ENCODE assay signal across 7 mouse cellular contexts in genomic region chr2:107289990-107290696, GRCm38 (mm10). TPM values are rescaled to one million over a fixed set of nuclear protein-coding genes. Genes with fewer than 3 reads are reported as not detected.
DNase-seq lines count a peak whose midpoint lies in the region; ATAC-seq and TF ChIP-seq lines count a peak whose summit lies in the region.

TSS of gene Kcna4 (plus strand) at chr2:107290639.

- CTCF ChIA-PET in Patski (lab: Charles Lee): no interaction called here

- H3K27me3 ChIP-seq in Patski: no peaks in the 10 kb centered on the region
- peaks cover 26% of the 10 kb centered on the region; the same call in 1 of the 2 replicates for H3K27me3 ChIP-seq in forebrain, embryonic 12.5 days
- no peaks in the 10 kb centered on the region for H3K27me3 ChIP-seq in stomach, postnatal 0 days (ENCODE audit: control insufficient read depth, insufficient read depth, low read length)

- H3K4me1 ChIP-seq in forebrain, embryonic 12.5 days: 0 out of 2 replicates have a peak, but pooled peaks cover 12% of the 10 kb centered on the region
- H3K4me1 ChIP-seq in stomach, postnatal 0 days (replicated peaks; ENCODE audit: control insufficient read depth, insufficient read depth): no peaks in the 10 kb centered on the region

- no peaks in the 10 kb centered on the region for H3K9me3 ChIP-seq in forebrain, embryonic 12.5 days
- H3K9me3 ChIP-seq in stomach, postnatal 0 days (ENCODE audit: control insufficient read depth, low read length): no peaks in the 10 kb centered on the region

- POLR2A ChIA-PET in Patski (lab: Charles Lee): no interaction called here

- intact Hi-C loops in heart, postnatal 25 days (cut with DNase I): loop anchor here (5.0 kb wide), 1 partner anchor 58 kb away; no protein-coding TSS in a partner anchor

- no peaks in the 10 kb centered on the region for H3K36me3 ChIP-seq in forebrain, embryonic 12.5 days (replicated peaks)
- no peaks in the 10 kb centered on the region for H3K36me3 ChIP-seq in stomach, postnatal 0 days (ENCODE audit: control insufficient read depth, insufficient read depth, low read length)

- in situ Hi-C loops in Patski (cut with MboI; ENCODE audit: low pct_unique_long_range_greater_than_20kb): no loop called here

- H3K4me3 ChIP-seq in forebrain, embryonic 12.5 days (replicated peaks): peak within 1 kb of the TSS; percentile 47
- H3K4me3 ChIP-seq in stomach, postnatal 0 days (ENCODE audit: low read depth, low read length): peak within 1 kb of the TSS; percentile 36

- peak; percentile 59 for ATAC-seq in Patski
- ATAC-seq in forebrain, embryonic 12.5 days (ENCODE audit: low FRiP score): peak; percentile 97
- ATAC-seq in stomach, postnatal 0 days (ENCODE audit: low FRiP score, low TSS enrichment): peak; percentile 85

- 4% methylated on average over 24 of the region's 24 CpGs for WGBS in forebrain, embryonic 12.5 days
- WGBS in stomach, postnatal 0 days: 5% methylated on average over 24 of the region's 24 CpGs

- peak within 1 kb of the TSS; percentile 89 for H3K4me2 ChIP-seq in forebrain, embryonic 12.5 days
- peak within 1 kb of the TSS; percentile 57 for H3K4me2 ChIP-seq in stomach, postnatal 0 days (replicated peaks; ENCODE audit: low read depth)

- no peak for DNase-seq in Patski (ENCODE audit: low read depth, low spot score)
- peak; percentile 51 for DNase-seq in adrenal gland, postnatal 25 days
- DNase-seq in heart, postnatal 25 days (ENCODE audit: low spot score): peak; percentile 3
- DNase-seq in layer of hippocampus, postnatal 36 days: peak; percentile 72 to 74
- DNase-seq in mesoderm, embryonic 11.5 days (ENCODE audit: low read depth, low spot score): peak; percentile 65
- DNase-seq in stomach, postnatal 0 days (ENCODE audit: low spot score): peak; percentile 66

- TF ChIP-seq CTCF in Patski (IDR thresholded peaks at IDR 0.05): no peak
- no peak for TF ChIP-seq CTCF in stomach, postnatal 0 days (IDR thresholded peaks at IDR 0.05; ENCODE audit: low read depth)

- TF ChIP-seq EP300 in stomach, postnatal 0 days (optimal IDR thresholded peaks at IDR 0.05): no peak

- peak within 1 kb of the TSS; percentile 44; the same call in 1 of the 2 replicates for H3K9ac ChIP-seq in forebrain, embryonic 12.5 days
- no peak within 1 kb of the TSS for H3K9ac ChIP-seq in stomach, postnatal 0 days (ENCODE audit: low read length)

- H3K27ac ChIP-seq in forebrain, embryonic 12.5 days: no peak within 1 kb of the TSS
- H3K27ac ChIP-seq in stomach, postnatal 0 days (replicated peaks): no peak within 1 kb of the TSS

RNA-seq across cellular contexts. Expression of gene Kcna4, which starts in this region (rescaled TPM):
- polyA plus RNA-seq in Patski (2021): not detected
- 0.58 TPM in 1 of 2 replicates, not detected in the other for total RNA-seq in adrenal gland, postnatal 25 days (2021)
- 1.1 TPM in 2 replicates for polyA plus RNA-seq in forebrain, embryonic 12.5 days (2016; fragmentation: Nextera tagmentation; extraction: Ambion mirVana)
- total RNA-seq in heart, postnatal 25 days (2021): 1 to 10 TPM; 2.5 to 3.2 TPM
- 10 to 100 TPM; 39.2 to 40.7 TPM for total RNA-seq in layer of hippocampus, postnatal 36 days (2021)
- polyA plus RNA-seq in stomach, postnatal 0 days (2015; fragmentation: Nextera tagmentation; extraction: Ambion mirVana): 0.27 and 0.29 TPM in 2 replicates

Comparison
In these comparisons a context has a peak if more than half of its experiments do, and no peak if none do; other contexts are left out.
1. RNA of gene Kcna4 (total RNA-seq): 39.2 to 40.7 TPM in layer of hippocampus, postnatal 36 days; 2.5 to 3.2 TPM in heart, postnatal 25 days and 0.58 TPM in adrenal gland, postnatal 25 days; every median in the first group is over 4 times any median in the second.
2. Peak in ATAC-seq in Patski; RNA of the gene not detected or under 1 TPM.
3. Peak in DNase-seq in adrenal gland, postnatal 25 days; RNA of the gene not detected or under 1 TPM.
4. Peak in DNase-seq, ATAC-seq, H3K4me3 ChIP-seq and H3K4me2 ChIP-seq in stomach, postnatal 0 days; RNA of the gene not detected or under 1 TPM.
5. Peak in every context shown above with its lines, with median percentiles within 50 percentile points of each other: ATAC-seq.